ENCODE assay signal across 13 mouse cellular contexts in genomic region chr13:25098578-25098977, GRCm38 (mm10). TPM values are rescaled to one million over a fixed set of nuclear protein-coding genes. Genes with fewer than 3 reads are reported as not detected.
"Had no signal": no experiment of that assay in that cellular context is flagged by ENCODE, and none has a peak within 500 bp of the region (broad histone marks: within the 10 kb centered on the region; RNA-seq: fewer than 3 reads in every experiment).

No protein-coding gene starts in this region.

- H3K4me2 ChIP-seq: limb, embryonic 12.5 days; limb, embryonic 15.5 days; liver, embryonic 11.5 days; liver, embryonic 15.5 days; midbrain, embryonic 11.5 days had no signal

- H3K9me3 ChIP-seq: limb, embryonic 12.5 days; limb, embryonic 15.5 days; liver, embryonic 15.5 days had no signal

- H3K4me1 ChIP-seq: limb, embryonic 15.5 days had no signal

- H3K4me3 ChIP-seq: limb, embryonic 12.5 days; limb, embryonic 15.5 days; liver, embryonic 15.5 days had no signal

- H3K9ac ChIP-seq: limb, embryonic 12.5 days; limb, embryonic 15.5 days; liver, embryonic 15.5 days had no signal

- H3K36me3 ChIP-seq: limb, embryonic 12.5 days; limb, embryonic 15.5 days; liver, embryonic 15.5 days had no signal

- H3K27ac ChIP-seq: limb, embryonic 12.5 days; limb, embryonic 15.5 days; liver, embryonic 15.5 days had no signal

- H3K27me3 ChIP-seq: limb, embryonic 12.5 days; limb, embryonic 15.5 days; liver, embryonic 15.5 days had no signal

- DNase-seq: left cerebral cortex, postnatal 4 days; lung, adult 2 months; lung, postnatal 14 days; lung, postnatal 4 days; midbrain, embryonic 14.5 days; thymus, adult 18-20 months; thymus, postnatal 36 days had no signal

RNA-seq across cellular contexts. Expression of gene Dcdc2a, which starts 42.8 kb away (rescaled TPM):
- polyA plus RNA-seq: small intestine, adult 2 months had no signal
